Mouse (Mus musculus): ENCODE measurements around the gene Rbp3.

Rbp3 gene

DNA sequence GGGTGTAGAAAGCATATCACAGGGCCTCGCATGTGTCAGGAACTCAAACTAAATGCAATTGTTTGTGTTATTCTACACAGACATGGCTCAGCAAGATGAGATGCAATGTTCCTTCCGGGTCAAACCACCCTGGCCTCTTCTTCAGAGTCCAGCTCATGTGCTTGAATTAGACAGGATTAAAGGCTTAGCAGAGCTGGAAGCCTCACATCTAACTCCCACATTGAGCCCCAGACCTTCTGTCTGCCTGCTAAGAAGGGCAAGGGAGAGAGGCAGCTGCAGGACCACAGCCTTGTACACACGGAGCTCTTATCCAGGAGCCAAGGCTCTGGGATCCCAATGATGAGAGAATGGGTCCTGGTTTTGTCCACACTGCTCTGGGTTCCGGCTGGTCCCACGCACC lies at the start of gene Rbp3:
Rbp3 (plus strand) TSS at position 243 of the 400 bp plus-strand sequence.
- no peak for DNase-seq

DNA sequence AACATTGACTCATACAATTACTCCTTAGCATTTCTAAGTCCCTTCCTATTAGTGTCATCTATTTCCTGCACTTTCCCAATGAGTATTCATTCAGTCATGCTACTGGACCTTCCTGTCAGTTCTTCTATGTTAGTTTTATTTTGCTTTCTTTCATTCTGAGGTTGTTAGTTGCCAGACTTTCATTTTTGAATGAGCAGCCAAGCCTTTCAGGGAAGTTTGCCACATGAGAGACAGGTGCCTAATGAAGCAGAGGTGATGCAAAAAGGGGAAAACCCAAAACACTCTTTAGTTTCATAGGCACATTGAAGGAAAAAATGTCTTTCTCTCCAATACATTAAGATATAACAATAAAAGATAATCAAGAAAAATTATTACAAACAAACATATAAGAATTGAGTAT lies 49.0 kb upstream of the Rbp3 start:
- no peak for DNase-seq

DNA sequence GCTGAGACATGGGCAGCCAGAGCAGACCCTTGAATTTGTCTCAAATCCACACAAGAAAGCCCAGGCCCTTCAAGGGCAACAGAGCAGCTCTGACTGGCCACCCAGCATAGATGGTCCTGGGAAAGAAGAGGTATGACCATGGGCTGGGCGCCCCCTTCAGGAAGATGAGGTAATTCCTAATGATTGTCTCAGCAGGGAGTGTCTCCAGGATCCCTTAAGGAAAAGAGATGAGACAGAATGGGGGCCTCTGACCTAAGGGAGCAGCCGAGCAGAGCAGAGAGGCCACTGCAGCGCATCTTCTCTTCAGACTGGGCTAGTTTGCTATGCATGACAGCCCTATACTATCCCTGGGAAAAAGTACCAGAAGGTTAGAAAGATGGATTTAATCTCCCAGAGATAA lies 40.1 kb upstream of the Rbp3 start:
- DNase-seq, result peak; percentile 83

DNA sequence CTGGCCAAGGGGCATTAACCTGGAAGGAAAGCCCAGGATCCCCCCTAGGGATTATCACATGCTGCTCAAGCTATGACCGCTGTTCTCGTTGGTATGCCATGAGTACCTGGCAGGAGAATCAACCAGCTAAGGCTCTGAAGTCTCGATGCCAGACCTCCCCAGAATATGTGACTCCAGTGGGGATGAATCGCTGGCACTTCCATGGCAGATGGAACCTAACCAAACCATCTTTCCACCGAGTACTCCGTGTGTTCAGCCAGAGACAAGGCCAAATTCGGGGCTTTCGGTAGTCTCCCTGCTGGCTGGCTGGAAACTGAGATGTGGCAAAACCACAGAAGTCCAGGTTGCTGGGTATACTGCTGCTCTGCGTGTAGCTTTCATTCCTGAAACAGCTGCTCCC lies 39.6 kb upstream of the Rbp3 start:
- DNase-seq, result no peak

DNA sequence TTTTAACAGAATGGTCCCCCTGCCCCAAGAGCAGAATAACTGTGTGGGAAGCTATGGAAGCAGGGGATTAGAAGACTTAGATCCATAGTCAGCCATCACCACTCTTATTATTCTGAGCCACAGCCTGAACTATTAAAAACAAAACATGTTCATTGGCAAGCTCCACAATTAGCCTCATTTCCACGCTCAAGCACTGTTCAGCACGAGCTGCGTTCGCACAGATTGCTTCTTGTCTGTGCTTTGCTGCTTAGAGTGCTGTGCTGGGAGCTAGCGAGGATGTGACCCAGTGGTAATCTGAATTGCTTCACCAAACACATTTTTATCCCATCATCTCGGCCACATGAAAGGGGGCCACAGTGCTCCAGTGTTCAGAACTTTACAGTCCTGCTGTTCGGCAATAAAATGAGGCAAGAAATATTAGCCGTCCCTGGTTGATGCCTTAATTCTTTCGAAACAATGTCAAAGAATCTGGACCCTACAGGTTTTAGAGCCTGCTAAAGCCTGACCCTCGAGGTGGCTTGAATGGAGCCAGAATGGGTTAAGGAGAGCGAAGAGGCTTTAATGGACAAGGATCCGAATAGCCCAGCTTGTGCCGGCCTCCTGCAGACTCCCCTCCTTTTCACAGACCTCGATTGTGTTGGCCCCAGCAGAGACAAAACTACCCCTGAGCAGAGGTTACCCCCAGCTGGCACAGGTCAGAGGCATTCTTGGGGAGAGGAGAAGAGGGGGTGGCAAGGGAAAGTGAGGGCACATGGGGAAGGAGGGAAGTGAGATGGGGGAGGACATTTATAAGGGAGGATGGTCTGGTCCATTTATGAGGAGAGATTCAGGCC lies 32.9 kb upstream of the Rbp3 start:
- DNase-seq, result no peak

DNA sequence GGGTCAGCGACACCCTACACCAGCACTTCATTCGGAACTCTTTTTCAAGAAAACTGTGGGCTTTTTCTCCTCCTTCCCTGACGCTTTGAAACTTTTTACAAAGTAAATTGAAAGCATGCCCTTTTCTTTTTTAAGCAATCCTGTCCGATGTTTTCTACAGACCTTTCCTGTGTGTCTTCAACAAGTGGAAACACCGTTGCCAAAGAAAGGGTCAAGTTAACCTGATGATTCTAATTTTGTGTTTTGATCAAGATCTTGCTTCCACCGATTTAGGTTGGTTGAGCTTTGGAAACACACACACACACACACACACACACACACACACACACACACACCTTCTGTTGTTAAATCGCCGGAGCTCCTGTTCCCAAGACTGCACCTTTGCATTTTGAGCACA lies 31.0 kb upstream of the Rbp3 start:
- DNase-seq, result no peak

DNA sequence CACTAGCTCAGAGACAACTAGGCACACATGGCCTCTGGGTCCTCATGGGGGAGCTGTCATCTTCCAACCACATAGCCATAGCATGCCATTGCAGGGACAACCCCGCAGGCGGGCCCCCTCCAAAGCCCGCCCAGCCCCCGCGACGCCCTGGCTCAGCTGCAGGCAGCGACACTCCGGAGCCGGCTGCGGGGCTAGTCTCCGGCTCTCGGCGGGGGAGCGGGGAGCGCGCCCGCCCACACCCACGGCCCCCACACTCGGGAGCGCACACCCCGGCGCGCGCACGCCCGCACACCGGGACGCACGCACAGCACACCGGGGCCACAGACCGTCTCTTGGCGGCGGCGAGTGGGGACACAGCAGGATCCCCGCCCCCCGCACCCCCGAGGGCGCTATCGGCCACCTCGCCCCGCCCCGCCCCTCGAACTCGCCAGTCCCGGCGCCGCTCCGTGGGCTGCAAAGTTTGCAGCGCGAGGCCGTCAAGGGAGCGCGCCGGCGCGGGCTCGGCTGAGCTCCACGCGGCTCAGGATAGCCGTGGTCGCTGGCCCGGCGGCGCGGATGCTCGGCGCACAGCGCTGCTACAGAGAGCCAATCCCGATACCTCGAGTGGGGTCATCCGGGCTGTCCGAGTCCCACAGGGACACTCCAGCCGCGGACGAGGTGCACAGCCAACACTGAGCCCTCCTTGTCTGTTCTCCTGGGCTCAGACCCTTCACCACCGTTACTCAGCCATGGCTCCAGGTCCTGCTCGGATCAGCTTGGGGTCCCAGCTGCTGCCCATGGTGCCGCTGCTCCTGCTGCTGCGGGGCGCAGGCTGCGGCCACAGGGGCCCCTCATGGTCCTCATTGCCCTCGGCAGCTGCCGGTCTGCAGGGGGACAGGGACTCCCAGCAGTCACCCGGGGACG lies 30.4 kb upstream of the Rbp3 start, which contains the start of gene Gdf10:
Gdf10 (plus strand) TSS at position 420 of the 903 bp plus-strand sequence.
- peak; percentile 67 for DNase-seq

DNA sequence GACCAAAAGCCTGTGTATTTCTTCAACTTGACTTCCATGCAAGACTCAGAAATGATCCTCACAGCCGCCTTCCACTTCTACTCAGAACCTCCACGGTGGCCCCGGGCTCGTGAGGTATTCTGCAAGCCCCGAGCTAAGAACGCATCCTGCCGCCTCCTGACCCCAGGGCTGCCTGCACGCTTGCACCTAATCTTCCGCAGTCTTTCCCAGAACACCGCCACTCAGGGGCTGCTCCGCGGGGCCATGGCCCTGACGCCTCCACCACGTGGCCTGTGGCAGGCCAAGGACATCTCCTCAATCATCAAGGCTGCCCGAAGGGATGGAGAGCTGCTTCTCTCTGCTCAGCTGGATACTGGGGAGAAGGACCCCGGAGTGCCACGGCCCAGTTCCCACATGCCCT lies 21.9 kb upstream of the Rbp3 start:
- DNase-seq, result no peak

DNA sequence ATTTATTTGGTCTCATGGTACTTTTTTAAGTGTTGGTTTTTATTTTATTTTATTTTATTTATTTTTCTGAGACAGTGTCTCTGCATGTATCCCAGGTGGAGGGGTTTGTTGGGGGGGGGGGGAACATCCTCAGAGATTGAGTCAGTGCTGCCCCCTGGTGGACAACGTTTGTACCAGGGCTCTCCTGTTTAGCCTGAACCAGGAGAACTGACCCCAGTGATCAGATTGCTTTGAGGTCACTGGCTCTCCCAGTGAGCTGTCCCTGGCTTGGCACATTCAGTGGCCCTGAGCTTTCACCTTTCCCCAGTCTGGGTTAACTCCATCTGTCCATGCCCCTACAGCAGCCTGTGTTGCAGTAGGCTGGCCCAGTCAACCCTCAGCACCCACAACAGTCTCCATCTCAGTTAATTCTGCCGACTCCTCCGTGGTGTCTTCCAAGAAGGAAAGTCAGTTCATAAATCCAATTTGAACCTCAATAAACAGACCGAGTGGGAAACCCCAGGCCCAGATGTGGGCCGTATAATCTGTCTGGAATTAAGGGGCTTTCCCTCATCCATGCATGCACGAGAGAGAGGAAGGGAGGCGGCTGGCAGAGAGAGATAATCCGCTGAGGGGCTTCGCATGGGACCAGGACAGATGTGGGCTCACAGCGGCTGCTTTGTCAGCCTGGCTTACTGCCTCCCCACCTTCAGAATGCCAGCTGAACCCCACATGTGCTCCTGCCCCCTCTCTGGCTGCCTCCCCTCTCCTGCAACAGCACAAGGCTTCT lies 20.7 kb upstream of the Rbp3 start:
- DNase-seq, result peak; percentile 88

DNA sequence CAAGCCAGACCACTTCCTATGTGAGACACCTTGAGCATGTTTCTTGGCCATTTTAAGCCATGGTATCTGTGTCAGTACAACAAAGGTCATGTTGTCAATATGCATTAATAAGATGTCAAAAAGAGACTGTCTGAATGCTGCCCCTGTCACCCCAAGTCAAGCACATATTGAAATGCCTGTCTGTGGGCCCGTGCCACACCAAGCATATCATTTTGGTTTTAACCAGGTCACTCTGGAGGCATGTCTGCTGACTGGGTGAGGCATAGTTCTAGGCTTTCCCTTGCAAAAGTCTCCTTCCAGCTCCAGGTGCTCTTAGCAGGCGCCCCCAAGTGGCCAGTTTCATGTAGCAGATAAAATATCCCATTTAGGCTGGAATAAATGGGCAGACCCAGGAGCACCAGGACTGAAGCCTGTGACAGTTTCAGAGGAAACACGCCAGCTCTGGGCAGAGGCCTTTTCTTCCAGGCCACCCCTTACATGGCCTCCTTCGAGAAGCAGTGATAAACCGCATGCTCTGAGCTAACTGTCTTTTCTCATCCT lies 20.0 kb upstream of the Rbp3 start:
- peak; percentile 81 for DNase-seq

DNA sequence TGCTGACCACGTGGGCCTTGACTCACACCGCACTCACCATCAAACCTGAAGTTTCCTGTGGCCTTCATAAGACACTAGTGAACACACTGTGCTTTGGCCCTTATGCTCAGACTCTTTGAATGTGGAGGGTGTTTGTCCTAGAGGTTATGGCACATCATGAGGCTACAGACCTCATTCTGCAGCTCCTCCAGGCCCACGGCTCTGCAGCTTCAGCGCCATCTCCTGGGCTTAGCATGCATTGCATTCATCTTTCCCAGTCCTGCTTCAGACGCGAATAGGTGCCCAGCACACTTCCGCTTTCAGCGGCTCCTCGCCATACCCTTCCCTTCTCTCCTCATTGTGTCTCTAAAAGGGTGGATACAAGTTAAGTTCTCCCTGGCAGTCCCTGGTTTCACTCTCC lies 14.7 kb upstream of the Rbp3 start:
- DNase-seq, result peak; percentile 82

DNA sequence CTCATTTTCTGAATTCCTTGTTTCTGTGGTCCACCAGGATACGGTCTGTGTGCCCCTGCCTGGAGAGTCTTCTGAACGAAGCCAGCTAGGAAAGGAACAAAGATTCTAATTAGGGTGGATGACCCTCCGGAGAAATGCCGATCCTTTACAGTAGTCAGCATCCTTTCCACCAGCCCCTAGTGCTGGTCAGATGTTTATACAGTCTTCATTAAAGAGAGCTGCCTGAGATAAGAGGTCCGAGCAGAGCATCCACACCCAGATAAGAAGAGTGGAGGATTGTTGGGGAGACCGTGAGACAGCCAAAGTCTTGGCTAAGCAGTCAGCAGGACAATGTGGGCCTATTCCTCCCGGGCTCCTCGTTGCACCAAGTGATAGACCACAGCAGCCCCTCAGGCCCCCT lies 13.1 kb upstream of the Rbp3 start, which contains the start of gene Gdf2:
Gdf2 (plus strand) TSS at position 301 of the 400 bp plus-strand sequence.
- DNase-seq, result no peak

DNA sequence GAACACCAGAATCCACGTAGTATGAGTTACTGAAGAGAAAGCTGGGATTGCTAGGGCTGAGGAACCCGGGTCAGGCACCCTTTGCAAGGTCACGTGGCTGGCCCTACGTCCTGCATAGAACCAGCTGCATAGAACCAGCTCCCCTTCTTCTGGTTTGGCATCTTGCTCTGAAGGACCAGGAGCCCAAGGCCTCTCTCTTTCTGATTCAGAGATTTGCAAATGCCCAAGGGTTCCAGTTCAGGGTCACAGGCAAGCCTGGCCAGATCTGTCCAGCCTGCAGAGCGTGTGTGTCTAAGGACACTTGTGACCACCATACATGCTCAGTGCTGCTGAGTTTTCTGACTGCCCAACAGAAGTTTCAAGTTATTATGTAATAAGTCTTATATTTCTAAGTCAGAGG lies 11.6 kb upstream of the Rbp3 start:
- DNase-seq, result no peak

DNA sequence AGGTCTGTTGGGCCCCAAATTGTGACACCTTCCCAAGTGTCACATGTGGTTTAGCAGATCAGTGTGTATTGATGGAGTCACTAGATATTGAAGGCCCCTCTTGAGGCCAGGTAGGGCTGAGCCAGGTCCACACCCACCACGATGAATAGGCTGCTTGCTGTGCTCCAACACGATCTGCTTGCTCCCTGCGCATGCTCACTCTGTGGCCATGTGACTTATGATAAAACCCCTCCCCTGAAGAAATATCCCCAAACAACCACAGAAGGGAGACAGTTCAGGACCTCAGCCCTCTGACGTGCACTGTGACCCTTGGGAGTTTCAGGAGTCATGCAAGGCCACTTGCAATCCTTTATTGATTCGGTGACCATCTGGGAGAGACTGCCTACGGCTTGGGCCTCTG lies 7.7 kb upstream of the Rbp3 start:
- DNase-seq, result no peak

DNA sequence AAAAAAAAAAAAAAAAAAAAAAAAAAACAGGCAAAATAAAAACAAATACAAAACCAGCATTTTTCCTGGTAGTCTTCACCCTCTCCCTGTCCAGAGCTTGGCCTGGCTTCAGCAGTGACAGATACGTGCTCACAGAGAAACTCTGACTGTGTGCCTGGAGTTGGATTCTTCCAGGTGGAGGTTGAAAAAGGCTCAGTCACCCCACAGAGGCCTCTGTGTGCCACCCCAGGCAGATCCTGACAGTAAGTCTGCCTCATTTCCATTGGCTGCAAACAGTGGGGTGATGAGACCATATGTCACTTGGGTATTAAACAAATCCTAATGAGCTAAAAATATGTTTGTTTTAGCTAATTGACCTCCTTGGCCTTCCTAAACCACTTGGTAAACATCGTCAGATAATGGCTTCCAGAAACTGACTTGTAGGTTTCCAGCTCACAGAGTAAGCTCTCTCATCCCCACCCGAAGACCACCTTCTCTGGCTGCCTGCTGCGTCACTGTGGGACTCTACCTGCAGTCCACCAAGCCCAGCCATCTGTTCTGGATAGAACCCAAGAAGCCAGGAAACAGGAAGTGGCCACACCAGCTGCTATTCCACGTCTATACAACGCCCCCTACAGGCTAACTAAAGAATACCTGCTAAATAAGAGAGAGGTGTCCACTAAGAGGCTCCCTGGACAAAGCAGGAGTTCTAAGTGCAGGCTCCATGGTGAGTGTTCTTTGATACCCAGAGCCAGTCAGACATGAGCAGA lies 1.4 kb upstream of the Rbp3 start:
- no peak for DNase-seq

DNA sequence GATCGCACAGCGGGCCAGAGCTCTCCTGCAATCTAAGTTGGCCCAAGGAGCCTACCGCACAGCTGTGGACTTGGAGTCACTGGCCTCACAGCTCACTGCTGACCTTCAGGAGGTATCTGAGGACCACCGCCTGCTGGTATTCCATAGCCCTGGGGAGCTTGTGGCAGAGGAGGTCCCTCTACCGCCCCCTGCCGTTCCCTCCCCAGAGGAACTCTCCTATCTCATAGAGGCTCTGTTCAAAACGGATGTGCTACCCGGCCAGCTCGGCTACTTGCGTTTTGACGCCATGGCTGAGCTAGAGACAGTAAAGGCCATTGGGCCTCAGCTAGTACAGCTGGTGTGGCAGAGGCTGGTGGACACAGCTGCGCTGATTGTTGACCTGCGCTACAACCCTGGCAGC lies 2.3 kb downstream of the Rbp3 start:
- DNase-seq, result no peak

DNA sequence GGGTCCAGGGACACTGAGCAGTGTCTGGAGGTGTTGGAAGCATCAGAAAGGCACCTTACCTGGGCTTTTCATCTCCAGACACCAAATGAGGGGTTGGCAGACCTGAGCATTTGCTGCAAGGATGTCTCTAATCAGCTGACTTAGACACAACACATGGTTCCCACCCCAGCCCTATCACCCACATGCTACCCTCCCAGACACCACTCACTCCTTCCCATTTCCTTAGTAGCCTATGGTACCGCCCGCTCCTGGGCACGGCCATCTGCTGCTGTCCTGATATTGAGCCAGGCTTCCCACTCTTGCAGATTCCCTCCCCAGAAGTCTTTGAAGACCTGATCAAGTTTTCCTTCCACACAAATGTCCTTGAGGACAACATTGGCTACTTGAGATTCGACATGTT lies 4.4 kb downstream of the Rbp3 start:
- no peak for DNase-seq

DNA sequence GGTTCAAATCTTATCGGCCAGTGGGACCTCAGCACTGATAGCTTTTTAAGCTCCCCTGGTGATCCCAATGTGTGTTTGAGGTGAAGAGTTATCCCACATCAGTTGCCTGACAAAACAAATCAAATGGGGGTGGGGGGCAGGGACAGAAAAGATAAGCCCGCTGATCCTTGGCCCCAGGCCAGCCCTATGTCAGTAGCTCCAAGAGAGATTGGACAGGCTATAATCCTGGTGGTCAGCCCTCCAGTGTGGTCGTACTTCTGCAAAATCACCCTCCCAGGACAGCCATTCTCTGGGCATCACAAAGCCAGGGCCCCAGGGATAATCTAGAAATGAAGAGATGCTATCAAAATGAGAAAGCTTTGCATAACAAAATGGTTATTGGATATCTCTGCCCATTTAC lies 5.0 kb downstream of the Rbp3 start:
- DNase-seq, result no peak

DNA sequence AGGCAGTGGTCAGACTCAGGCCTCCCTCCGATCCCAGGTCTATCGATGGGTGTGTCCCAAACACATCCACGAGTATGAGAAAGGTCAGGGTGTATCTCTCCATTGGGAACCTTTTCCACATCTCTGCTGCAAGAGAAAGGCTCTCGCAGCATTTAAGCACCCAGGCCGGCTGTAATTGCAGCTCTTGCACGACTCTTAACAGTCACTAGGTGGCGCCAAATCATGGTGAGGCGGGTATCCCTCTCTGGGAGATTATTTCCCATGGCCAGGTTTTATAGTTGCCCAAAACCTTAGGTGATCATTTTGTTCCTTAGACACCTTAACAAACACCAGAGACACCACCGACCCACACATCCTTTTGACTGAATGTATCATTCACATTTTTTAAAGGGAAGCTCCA lies 5.5 kb downstream of the Rbp3 start:
- DNase-seq, result peak; percentile 60

DNA sequence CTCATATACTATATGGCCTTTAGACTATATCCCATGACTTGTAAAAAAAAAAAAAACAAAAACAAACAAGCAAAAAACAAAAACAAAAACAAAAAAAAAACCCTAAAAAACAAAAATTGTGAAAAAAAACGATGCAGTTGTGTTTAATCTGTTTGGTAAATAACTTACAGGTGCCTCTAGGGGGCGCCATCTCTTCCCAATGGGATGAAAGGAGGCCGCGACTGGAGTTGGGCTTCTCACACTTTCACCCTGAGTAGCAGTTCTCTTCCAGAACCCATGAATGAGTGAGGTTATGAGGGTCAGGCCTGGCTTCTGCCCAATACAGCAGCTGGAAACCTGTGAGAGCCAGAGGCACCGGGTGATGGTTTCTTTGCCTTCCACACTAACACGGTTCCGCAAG lies 11.9 kb downstream of the Rbp3 start:
- DNase-seq, result no peak

DNA sequence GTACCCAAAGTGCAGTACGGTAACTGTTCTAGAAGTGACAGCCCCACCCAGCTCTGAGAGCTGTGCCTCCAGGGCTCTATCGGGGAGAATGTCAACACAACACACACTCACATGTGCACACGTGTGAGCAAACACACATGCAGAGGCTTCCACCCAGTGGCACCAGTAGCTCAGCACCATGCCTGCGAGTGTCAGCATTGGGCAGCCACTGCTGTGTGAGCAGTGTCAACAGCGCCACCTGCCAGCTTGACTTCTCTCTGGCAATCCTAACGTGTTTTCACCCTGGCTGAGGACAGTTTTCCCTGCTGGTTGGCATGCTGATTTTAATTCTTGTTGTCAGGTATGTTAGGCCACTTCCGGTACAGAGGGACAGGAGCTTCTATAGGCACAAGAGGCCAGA lies 18.9 kb downstream of the Rbp3 start:
- peak; percentile 24 for DNase-seq

DNA sequence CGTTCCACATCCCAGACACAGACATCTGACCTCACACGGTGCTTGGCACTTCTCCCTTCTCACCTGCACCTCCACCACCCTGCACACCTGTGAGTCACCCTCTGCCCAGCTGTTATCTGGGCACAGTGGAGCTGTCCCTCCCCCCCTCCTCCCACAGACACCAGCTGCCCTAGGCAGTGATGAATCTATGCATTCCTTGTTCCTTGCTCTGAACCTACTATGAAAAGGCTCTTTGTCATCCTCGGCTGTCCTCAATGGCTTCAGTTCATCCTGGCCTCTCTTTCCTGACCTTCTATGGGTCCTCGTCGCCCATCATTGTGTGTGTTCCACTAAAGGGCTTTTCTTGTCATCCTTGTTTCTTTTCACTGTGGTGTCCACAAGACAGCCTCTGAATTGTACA lies 20.9 kb downstream of the Rbp3 start:
- DNase-seq, result no peak

All from kidney, postnatal 10 days (tissue).